Mouse (Mus musculus): ENCODE measurements around the gene Zfp273.
"Not testable (repeated sequence)": the region's sequence is repeated elsewhere in the genome, so short reads cannot be mapped to it uniquely, and the experiment has no call there.

DNA sequence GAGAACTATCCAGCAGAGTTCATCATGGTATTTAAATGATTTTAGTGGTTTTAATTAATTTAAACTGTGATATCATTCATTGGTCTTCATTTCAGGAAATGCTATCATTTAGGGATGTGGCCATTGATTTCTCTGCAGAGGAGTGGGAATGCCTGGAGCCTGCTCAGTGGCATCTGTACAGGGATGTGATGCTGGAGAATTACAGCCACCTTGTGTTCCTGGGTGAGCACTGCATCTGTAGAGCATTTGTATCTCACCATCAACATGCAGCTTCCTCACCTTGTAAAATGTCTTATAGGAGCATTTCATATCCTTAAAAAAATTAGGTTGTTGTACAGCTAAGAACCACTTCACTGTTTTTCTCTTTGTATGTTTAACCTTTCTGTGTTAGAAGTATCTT is 19.6 kb downstream of the Zfp273 start:
- not testable (repeated sequence) for TF ChIP-seq CTCF (IDR thresholded peaks at IDR 0.05; ENCODE audit: low read depth, low read length); GATA1 (IDR thresholded peaks at IDR 0.05; ENCODE audit: borderline replicate concordance, low read length); TAL1 (conservative IDR thresholded peaks at IDR 0.05; ENCODE audit: low read depth, low read length); POLR2AphosphoS5 (IDR thresholded peaks at IDR 0.05; ENCODE audit: insufficient replicate concordance, low read depth, low read length)

Measured in G1E (cell line).